Mouse (Mus musculus): Measurements from ENCODE around the gene Iah1.
A peak's percentile ranks its signal among the peaks of the same experiment; 100 is the strongest.

Iah1 gene

DNA sequence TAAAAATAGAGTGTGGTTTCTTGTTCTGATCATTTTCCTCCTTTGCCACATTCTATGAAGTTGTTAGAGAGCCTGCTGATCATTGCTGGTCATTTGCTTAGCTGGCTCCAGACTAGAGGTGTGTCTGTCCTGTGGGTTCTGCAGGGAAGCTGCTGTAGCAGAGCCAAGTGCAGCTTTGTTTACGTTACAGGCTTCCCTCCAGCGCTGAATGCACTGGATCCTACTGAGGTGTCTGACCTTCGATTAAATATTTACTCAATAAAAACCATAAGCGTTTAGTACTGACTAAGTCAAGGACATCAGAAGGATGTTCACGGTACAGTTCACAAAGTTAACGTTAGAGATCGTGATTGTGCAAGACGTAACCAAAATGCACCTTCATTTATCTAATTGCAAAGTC is 14.3 kb upstream of the Iah1 start:
- DNase-seq (ENCODE audit: low read depth, low spot score) = no peak
- no peaks in the 10 kb centered on the region for H3K27me3 ChIP-seq (ENCODE audit: control insufficient read depth, insufficient read depth, low read length, poor library complexity, severe bottlenecking)
- peaks cover 16% of the 10 kb centered on the region for H3K36me3 ChIP-seq (ENCODE audit: control insufficient read depth, insufficient read depth, low read length, poor library complexity, severe bottlenecking)

DNA sequence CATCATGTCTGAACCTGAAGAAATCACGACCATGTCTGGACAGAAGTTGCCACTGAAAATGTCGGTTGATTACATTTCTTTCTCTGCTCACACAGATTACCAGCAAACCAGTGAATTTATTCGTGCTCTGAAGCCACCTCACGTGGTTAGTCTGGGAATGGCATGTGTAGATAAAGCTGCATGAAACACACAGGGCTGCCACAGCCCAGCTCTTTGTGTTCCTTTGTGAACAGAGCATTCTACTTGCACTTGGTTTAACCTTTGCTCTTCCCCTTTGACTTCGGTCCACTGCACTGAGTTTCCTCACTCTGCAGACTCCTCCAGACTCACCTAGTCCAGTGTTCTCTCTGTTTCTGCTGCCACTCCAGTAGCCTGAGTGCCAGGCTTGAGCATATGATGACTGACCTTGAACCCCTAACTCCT is 13.8 kb upstream of the Iah1 start:
- DNase-seq (ENCODE audit: low read depth, low spot score) = no peak
- Histone ChIP-seq H3K27me3 (ENCODE audit: control insufficient read depth, insufficient read depth, low read length, poor library complexity, severe bottlenecking) (no peaks in the 10 kb centered on the region), H3K36me3 (ENCODE audit: control insufficient read depth, insufficient read depth, low read length, poor library complexity, severe bottlenecking) (peaks cover 15% of the 10 kb centered on the region)

DNA sequence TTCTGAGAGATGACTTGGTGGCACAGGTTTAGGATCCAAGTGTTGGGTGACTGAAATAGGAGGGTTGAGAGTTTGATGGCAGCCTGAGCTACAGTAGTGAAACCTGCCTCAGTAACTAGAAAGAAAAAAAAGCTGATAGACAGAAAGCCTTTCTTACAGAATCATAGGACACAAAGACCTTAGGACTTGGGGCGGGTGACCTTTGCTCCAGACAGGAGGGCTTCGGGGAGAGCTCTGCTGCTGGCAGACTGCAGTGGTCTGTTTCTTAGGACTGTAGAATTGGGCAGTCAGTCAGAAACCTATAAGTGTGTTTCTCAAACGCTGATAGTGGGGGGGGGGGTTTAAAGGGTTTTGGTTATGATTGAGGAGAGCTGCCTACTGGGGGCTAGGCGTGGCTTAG is 10.4 kb upstream of the Iah1 start:
- no peaks in the 10 kb centered on the region for H3K27me3 ChIP-seq (ENCODE audit: control insufficient read depth, insufficient read depth, low read length, poor library complexity, severe bottlenecking)
- peaks cover 12% of the 10 kb centered on the region for H3K36me3 ChIP-seq (ENCODE audit: control insufficient read depth, insufficient read depth, low read length, poor library complexity, severe bottlenecking)
- DNase-seq (ENCODE audit: low read depth, low spot score) = no peak

DNA sequence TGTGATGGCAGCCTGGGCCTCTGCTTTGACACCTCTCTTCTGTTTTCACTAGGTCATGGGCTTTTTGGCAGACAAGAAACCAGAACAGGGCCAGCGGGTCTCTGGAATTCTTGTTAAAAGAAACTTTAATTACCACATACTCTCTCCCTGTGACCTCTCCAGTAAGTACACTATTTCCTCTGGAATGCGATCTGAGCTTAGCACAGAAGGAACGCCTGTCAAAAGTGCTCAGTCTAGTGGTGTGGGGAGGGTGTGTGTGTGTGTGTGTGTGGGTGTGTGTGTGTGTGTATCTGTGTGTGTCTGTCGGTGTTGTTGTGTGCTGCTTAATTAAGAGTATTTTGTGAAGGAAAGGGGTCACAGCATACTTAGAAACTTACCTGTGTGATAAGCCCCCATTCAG is 9.5 kb upstream of the Iah1 start:
- H3K36me3 ChIP-seq (ENCODE audit: control insufficient read depth, insufficient read depth, low read length, poor library complexity, severe bottlenecking) = peaks cover 7% of the 10 kb centered on the region
- DNase-seq (ENCODE audit: low read depth, low spot score) = no peak
- H3K27me3 ChIP-seq (ENCODE audit: control insufficient read depth, insufficient read depth, low read length, poor library complexity, severe bottlenecking) = no peaks in the 10 kb centered on the region

DNA sequence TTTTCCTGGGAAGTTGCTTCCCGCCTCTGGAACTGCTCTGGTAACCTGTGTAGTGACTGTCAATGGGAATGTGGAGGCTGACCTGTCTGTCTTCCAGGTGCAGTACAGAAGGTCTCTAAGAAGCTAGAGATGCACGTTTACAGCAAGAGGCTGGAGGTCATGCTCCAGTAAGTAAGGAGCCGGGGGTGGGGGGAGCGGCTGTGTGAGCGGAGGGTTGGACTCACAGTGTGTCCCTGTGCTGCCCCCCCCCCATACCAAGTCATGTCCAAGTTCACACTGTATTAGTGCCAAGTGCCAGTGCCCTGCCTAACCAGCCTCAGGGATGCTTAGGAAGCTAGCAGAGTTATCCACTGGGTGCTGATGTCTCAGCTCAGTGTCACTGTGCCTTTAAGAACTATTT is 4.0 kb upstream of the Iah1 start:
- H3K36me3 ChIP-seq (ENCODE audit: control insufficient read depth, insufficient read depth, low read length, poor library complexity, severe bottlenecking) = peaks cover 13% of the 10 kb centered on the region
- H3K27me3 ChIP-seq (ENCODE audit: control insufficient read depth, insufficient read depth, low read length, poor library complexity, severe bottlenecking) = no peaks in the 10 kb centered on the region
- DNase-seq (ENCODE audit: low read depth, low spot score) = no peak

DNA sequence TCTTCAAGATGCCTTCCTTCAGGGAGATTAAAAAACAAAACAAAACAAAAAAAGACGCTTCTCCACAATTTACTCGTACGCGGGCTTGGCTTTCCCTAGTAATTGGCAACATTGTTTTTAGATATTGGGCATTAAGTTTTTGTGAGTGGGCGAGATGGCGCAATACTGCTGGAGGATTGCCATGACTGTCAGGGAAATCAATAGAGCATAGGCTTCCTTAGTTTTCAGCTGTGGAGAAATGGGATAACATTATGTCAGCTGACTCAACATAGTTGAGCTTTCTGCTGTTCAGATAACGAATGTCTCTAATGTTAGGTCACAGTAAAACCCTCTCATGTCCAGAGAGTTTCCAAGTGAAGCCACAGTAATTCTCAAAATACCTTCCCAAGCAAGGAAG is 678 bp downstream of the Iah1 start:
- no peak for DNase-seq (ENCODE audit: low read depth, low spot score)
- H3K27me3 ChIP-seq (ENCODE audit: control insufficient read depth, insufficient read depth, low read length, poor library complexity, severe bottlenecking) = no peaks in the 10 kb centered on the region

DNA sequence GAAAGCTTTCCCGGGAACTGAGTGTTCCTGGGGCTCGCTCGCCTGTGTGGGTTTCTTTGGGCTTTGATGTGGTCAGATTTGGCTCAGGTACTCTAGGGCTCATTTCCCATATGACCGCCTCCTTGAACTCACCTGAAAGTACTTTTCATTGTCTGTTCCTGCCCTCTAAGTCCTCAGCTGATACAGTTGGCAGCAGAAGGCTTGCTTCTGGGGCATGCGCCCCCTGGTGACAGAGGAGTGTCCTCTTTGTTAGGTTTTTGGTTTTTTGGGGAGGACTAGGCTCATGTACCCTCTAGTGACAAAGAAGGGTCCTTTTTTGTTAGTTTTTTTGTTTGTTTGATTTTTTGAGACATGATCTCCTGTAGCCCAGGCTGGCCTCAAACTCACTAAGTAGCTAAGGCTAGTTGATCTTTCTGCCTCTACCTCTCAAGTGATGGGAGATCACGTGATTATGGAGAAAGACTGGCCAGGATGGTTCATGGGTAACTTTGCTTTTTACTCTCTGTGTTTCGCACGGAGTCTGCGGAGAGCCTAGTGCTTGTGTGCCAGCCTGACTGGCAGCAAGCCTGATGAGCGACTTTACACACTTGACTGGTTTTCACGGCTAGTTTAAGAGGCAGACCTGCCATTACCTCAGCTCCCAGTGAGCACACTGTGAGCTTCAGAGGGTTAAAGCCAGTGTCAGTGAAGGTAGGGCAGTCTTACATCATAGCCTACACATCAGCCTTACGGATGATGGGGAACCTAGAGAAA is 2.1 kb downstream of the Iah1 start:
- Histone ChIP-seq H3K36me3 (ENCODE audit: control insufficient read depth, insufficient read depth, low read length, poor library complexity, severe bottlenecking) (peaks cover 14% of the 10 kb centered on the region), H3K27me3 (ENCODE audit: control insufficient read depth, insufficient read depth, low read length, poor library complexity, severe bottlenecking) (no peaks in the 10 kb centered on the region)
- peak; percentile 88 for DNase-seq (ENCODE audit: low read depth, low spot score)

More for the DNA sequence above, 678 bp downstream of the Iah1 start:
- H3K36me3 ChIP-seq (ENCODE audit: control insufficient read depth, insufficient read depth, low read length, poor library complexity, severe bottlenecking) = peaks cover 16% of the 10 kb centered on the region

DNA sequence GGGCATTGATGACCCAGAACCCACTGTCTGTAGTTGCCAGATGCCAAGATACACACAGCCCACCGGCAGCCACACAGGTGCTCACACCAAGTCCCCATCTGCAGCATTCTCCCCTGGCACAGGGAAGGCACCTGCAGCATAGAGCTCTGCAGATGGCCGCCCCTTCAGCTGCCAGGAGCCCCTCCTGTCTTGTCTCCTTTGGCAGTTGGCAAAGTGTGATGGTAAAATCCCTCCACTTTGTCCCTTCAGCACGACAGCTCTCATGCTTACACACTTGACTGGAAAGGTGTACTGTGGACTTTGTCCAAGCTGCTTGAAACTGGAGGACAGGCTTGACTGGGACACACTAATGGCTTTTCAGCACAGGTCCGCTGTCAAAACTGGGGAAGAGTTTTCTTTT is 4.1 kb downstream of the Iah1 start:
- no peak for DNase-seq (ENCODE audit: low read depth, low spot score)
- peaks cover 11% of the 10 kb centered on the region for H3K36me3 ChIP-seq (ENCODE audit: control insufficient read depth, insufficient read depth, low read length, poor library complexity, severe bottlenecking)
- no peaks in the 10 kb centered on the region for H3K27me3 ChIP-seq (ENCODE audit: control insufficient read depth, insufficient read depth, low read length, poor library complexity, severe bottlenecking)

DNA sequence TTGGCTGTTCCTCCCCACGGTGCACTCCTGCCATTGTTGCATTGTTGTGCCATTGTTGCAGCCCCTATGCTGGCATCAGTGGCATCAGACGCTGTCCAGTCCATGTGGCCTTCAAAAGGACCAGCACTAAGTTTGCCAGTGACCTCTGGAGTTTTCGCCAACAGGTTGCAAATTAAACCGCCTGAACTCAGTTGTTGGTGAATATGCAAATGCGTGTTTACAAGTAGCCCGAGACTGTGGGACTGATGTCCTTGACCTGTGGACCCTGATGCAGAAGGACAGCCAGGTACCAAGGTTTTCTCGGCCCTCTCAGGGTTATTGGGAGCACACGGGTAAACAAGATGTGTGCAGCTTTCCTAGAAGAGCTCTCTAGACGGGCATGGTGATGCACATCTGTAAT is 5.0 kb downstream of the Iah1 start:
- no peak for DNase-seq (ENCODE audit: low read depth, low spot score)
- Histone ChIP-seq H3K36me3 (ENCODE audit: control insufficient read depth, insufficient read depth, low read length, poor library complexity, severe bottlenecking) (peaks cover 11% of the 10 kb centered on the region), H3K27me3 (ENCODE audit: control insufficient read depth, insufficient read depth, low read length, poor library complexity, severe bottlenecking) (no peaks in the 10 kb centered on the region)

DNA sequence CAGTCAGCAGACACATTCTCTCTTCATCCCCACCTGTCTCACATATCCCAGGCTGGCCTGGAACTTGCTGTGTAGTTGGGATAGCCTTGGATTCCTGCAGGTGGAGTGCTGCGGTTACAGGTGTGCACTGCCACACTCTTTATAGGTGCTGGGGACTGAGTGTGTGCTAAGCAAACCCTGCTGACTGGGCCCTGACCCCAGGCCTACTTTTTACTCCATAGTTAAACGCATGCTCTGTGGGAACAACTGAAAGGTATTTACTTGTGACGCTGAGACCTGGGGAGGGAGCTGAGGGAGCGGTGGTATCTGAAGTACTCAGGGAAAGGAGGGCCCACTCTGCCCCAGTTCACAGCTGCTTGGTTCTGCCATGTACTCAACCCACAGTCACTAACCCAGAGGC is 6.1 kb downstream of the Iah1 start:
- Histone ChIP-seq H3K27me3 (ENCODE audit: control insufficient read depth, insufficient read depth, low read length, poor library complexity, severe bottlenecking) (no peaks in the 10 kb centered on the region), H3K36me3 (ENCODE audit: control insufficient read depth, insufficient read depth, low read length, poor library complexity, severe bottlenecking) (peaks cover 11% of the 10 kb centered on the region)
- DNase-seq (ENCODE audit: low read depth, low spot score) = no peak

DNA sequence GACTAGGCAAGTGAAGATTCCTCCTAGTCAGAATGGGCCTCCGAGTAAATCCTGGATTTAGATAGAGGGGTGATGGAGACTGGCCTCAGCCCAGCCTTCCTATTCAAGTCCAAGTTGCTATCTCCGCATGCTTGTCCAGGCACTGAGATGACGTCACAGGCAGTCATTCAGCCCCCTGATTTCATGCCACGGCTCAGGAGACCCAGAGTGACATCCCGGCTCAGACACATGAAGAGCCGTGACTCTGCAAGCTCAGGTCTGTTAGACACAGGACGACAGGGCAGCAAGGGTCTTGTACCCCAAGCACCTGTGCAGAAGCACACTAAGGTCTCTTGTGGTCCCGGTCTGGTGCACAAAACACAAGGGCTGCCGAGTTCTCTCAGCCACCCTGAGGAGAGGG is 6.7 kb downstream of the Iah1 start:
- Histone ChIP-seq H3K36me3 (ENCODE audit: control insufficient read depth, insufficient read depth, low read length, poor library complexity, severe bottlenecking) (peaks cover 11% of the 10 kb centered on the region), H3K27me3 (ENCODE audit: control insufficient read depth, insufficient read depth, low read length, poor library complexity, severe bottlenecking) (no peaks in the 10 kb centered on the region)
- no peak for DNase-seq (ENCODE audit: low read depth, low spot score)

DNA sequence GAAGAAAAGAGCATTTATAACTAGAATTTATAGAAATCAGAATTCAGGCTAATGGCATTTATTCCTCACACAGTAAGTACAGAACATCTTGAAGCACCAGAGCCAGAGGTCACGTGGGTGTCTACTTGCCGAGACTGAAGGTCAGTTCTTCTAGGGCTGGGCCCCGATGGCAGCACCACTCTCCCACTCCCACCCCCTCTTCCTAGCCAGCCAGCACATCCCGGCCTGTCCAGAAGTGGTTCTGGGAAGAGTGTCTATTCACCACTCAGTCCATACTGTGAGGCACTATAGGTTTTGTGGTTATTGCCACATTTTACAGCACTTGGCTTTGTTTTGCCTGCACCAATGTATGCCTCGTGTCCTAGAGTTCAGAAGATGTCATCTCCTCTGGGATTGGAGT is 7.9 kb downstream of the Iah1 start:
- peaks cover 11% of the 10 kb centered on the region for H3K36me3 ChIP-seq (ENCODE audit: control insufficient read depth, insufficient read depth, low read length, poor library complexity, severe bottlenecking)
- H3K27me3 ChIP-seq (ENCODE audit: control insufficient read depth, insufficient read depth, low read length, poor library complexity, severe bottlenecking) = no peaks in the 10 kb centered on the region
- no peak for DNase-seq (ENCODE audit: low read depth, low spot score)

DNA sequence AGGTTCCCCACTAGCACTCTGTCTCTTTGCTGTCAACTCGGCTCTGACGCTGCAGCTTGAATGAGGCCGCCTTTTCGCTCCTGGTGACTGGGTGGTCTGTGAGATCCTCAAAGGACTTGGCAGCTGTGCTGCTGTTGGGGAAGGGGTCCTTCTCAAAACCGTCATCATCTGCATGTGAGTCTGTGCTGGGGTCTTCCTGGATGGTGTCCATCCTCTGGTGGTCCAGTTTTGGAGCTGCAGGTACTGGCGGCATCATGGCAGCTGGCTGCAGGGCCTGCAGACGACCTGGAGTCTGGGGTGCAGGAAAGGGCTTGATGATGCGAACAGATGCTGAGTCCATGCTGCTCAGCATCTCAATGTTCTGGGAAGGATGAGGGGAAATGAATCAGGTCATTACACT is 9.1 kb downstream of the Iah1 start:
- no peaks in the 10 kb centered on the region for H3K27me3 ChIP-seq (ENCODE audit: control insufficient read depth, insufficient read depth, low read length, poor library complexity, severe bottlenecking)
- no peak for DNase-seq (ENCODE audit: low read depth, low spot score)

DNA sequence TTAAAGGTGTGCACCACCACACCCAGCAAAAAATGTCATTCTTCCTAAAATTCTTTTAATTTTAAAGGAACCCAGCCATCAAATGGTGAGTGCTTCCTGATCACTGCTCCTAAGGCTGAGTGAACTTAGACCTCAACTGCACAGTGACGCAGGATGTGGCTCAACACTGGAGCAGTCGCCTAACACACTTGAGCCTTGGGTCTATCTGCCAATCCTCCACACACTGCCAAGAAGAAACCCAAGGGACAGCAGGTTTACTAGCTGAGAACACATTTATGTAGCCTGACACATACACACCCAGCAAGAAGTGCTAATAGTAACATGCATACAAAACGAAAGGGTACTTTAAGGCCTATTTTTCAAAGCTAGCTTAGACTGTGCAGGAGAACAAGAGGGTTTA is 10.1 kb downstream of the Iah1 start:
- Histone ChIP-seq H3K27me3 (ENCODE audit: control insufficient read depth, insufficient read depth, low read length, poor library complexity, severe bottlenecking) (no peaks in the 10 kb centered on the region), H3K36me3 (ENCODE audit: control insufficient read depth, insufficient read depth, low read length, poor library complexity, severe bottlenecking) (peaks cover 9% of the 10 kb centered on the region)
- DNase-seq (ENCODE audit: low read depth, low spot score) = no peak

More for the DNA sequence above, 9.1 kb downstream of the Iah1 start:
- H3K36me3 ChIP-seq (ENCODE audit: control insufficient read depth, insufficient read depth, low read length, poor library complexity, severe bottlenecking) = peaks cover 9% of the 10 kb centered on the region

DNA sequence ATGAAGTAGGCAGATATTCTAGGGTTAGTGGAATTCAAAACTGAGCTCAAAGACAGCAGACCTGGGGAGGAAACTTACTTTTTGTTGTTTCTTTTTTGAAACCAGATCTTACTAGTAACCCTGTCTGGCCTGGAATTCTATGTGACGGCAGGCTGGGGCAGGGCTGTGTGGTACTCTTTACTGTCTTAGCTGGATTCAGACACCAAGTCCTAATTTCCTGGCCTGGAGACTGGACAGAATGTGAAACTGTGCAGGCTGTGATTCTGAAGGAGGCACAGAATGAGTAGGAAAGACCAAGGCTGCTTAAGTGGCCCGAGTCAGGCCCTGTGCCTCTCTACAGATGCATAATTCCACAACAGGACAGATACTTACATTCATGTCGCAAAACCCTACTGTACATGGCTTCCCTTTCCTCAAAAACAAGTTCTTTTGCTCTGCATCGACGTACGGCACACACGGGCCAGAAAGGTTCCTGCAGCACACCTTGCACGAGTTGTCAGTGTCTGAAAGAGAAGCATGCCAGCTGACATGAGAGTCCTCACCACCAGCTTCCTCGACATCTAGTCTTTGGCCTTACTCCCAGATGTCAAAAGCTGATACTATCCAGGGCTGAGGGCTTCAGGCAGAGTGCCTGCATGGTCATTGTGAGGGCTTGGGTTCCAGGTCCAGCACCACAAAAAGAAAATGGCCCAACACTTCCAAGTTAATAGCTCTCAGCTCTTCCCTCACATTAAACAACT is 13.6 kb downstream of the Iah1 start:
- peaks cover 8% of the 10 kb centered on the region for H3K36me3 ChIP-seq (ENCODE audit: control insufficient read depth, insufficient read depth, low read length, poor library complexity, severe bottlenecking)
- no peak for DNase-seq (ENCODE audit: low read depth, low spot score)
- H3K27me3 ChIP-seq (ENCODE audit: control insufficient read depth, insufficient read depth, low read length, poor library complexity, severe bottlenecking) = no peaks in the 10 kb centered on the region

Measured in splenic B cell, adult 2 months (primary cell).